Mouse (Mus musculus): Measurements from ENCODE around the gene 1810010D01Rik.

GRCm38 (mm10) chr7:145240929-145241328, 33.0 kb upstream of the 1810010D01Rik start:
- no peak for TF ChIP-seq CTCF (IDR thresholded peaks at IDR 0.05; ENCODE audit: low read depth)
- no peak for TF ChIP-seq EP300 (IDR thresholded peaks at IDR 0.05; ENCODE audit: low read depth)
